Mouse (Mus musculus) inflammation-experienced regulatory T-cells, adult 6 months (primary cell): ENCODE results near the gene Eif2s2. TPM values are rescaled to one million over a fixed set of nuclear protein-coding genes. Genes with fewer than 3 reads are reported as not detected.

Experiments
- ATAC-seq: one replicate; pipeline ENCODE4 v1.8.0; 2017
- polyA plus RNA-seq, 3 experiments: library from polyadenylated mRNA; unstranded; fragments of 100-300 nt; shearing (Covaris generic); gene quantifications; one replicate each; pipeline ENCODE4 v1.2.1; 2017

Gene Eif2s2
- polyA plus RNA-seq, 3 experiments from 2014 or later: 83.5 to 120 (median 105) TPM

DNA sequence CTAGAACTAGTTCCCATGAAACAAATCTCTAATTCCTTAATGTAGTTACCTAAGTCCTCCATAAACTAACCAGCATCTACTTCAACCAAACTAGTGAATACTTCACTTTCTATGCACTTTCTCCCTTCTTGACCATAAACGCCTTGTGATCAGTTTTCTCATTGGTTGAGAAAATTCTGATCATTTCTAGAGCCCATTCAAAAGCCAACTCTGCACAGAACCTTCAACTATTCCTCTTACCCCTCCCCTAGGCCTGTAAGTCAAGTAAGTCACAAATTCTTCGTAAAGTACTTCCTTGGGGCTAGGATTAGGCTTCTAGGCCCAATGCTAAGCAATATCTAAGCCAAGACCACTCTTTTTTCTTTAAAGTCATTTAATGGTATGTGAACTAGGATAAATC, 1.1 kb downstream of the Eif2s2 start:
- ATAC-seq: no peak

DNA sequence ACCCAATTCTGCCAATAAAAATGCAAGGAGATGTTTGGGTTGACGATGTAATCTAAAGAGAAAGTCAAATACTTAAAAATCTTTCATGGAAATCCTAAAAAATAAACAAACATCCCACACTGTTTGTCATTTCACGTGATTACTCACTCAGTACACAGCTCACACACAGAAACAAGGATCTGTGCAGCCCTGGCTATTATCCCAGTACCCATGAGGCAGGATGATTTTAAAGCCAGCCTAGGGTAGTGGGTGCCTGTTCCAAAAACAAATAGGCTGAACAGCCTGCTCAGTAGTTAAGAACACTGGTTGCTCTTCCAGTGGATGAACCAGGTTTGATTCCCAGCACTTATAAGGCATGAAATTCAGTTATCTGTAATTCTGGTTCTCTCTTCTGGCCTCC, 16.1 kb downstream of the Eif2s2 start:
- no peak for ATAC-seq

DNA sequence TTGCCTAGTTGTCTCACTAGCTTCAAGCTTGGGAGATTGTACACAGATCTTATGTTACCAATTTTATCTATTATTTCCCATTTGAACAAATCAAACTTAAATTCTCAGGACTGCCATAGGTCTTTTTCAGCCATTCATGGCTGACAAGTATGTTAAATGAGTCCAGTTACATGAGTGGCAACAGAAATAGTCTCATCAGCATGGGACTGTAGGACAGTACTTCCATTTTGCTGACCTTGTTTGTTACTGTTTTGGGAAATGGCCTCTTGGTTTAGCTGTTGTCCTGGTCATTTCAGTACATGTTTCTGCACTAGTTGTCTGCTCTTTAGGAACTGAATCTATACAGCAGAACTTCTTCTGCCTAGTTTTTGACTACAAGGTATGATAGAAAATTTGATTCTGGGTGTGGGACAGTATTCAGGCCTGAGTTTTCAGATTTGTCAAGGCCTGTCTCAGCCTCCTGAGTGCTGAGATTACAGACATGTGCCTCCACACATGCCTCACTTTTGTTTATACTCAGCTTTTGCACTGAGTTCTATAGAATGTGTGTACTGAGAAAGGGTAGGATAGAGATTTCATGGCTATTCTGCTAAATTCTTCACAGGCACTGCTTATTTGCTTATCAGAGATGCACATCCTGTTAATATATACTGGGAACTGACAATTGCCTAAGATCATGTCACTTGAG, 22.6 kb downstream of the Eif2s2 start:
- ATAC-seq: no peak

DNA sequence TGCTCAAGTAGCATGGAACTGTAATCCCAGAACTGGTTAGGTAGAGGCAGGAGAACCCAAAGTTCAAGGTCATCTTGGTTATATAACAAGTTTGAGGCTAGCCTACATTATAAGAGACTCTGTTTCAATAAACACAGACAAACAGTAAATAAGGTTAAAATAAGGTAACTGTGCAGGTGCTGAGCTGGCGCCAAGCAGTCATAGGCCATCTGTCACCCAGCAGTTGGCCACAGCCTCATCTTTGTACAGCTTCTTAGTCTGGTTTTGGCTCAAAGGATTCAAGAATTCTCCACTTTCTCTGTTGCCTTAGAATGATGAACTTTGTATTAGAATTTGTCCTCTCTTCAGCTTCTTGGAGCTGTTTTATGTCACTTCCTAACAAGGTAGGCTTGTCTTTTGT, 24.6 kb downstream of the Eif2s2 start:
- ATAC-seq: no peak

DNA sequence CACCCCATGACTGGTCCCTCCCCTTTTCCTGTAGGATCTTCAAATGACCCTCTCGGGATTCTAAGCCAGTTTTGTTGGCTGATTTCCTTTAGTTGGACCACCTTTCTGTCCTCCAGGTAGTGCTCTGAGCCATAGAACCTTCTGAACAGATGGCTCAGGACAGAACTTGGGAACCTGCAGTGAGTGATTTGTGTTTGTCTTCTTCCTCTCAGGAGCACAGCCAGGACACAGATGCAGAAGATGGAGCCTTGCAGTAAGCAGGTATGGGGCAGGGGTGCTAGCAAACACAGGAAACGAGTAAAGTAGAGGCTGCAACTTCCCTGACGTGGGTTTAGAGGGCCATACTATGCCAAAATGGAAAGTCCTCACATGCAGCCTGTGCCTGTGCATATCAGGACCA, 27.0 kb downstream of the Eif2s2 start:
- ATAC-seq: no peak

DNA sequence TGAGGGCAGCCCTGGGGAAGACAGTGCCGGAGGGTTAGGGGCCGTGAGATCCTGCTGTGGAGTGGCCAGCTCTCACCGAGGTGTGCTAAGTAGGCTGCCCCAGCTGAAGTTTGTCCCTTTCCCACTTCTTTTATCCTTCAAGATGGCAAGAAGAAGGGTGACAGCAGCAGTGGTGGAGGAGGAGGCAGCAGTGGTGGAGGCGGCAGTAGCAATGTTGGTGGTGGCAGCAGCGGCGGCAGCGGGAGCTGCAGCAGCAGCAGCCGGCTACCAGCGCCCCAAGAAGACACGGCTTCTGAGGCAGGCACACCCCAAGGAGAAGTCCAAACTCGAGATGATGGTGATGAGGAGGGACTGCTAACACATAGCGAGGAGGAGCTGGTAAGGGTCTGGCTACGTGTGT, 29.1 kb downstream of the Eif2s2 start:
- ATAC-seq: no peak

DNA sequence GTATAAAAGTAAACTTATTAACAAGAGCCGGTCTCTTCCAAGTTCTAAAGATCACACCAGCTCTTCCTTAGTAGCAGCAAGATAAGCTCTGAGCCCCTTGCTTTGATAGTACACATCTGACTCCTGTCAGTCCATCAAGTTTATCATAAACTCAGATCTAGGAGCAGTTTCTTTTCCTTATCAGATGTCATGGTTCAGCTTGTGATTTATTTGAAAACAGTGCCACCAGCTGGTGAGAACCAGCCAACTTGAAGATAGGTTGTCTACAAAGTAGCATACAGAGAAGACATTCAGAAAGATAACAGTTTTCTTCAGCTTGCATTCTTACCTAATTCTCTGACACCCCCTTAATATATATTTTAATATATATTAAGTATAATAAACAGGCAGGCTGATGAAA, 37.4 kb downstream of the Eif2s2 start:
- no peak for ATAC-seq

DNA sequence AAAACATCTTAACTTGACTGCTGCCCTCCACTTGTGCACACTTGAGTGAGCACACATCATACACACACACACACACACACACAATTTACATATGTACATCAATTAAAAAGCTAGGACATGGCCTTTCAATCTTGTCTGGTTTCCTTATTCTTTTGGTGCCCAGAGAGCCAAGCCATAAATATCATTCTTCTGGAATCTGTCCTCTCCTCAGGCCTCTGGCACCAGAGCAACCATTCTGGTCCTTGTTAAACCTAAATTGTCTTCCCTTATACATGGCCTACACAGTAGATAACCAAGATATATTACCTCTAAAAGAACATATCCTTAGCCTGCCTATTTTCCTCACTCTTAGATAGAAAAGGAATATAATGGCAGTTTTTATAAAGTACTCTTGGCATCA, 44.6 kb downstream of the Eif2s2 start:
- no peak for ATAC-seq

DNA sequence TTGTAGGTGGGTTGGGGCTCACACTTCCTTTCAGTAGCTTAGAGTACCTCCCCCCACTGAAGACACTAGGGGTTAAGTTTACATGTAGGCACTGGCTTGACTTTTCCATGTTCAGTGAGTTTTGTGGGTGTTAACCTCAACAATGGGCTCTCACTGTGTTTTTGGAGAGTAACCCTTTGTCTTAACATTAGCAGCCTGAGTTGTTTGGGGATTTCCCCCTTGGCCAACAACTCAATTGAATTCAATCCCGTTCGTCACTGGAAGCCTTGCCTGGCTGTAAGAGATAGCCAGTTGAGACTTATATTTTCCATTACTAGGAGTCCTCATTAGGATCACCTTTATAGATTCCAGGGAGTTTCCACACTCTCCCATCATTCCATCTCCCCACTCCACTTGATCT, 56.2 kb downstream of the Eif2s2 start:
- ATAC-seq: peak; percentile 72

DNA sequence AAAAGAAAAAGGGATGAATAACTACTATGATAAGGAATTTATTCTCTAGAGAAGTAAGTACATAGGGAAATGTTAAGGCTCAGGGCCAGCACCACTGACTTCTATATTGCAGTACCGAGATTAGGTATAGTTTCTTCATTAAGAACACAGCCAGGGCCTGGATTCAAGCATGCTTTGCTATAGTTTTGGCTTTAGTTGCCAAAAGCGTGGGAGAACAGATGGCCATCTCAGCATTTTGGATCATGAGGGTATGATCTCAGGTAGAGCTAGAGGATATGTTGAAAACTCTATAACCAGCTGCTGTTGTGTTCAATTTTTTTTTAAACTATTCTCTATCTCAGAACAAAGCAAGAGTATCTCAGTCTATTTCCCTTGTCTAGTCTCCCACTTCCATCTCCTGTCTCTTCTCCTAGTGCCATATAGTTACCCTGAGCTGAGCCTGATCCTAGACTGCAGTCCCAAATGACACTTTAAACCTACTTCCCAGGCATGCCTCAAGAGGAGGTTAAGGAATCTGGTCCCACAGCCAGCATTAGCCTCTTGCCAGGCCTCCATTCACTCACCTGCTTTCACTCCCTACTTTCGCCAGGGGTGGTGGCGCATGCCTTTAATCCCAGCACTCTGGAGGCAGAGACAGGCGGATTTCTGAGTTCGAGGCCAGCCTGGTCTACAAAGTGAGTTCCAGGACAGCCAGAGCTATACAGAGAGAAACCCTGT, 58.4 kb downstream of the Eif2s2 start:
- ATAC-seq: no peak

DNA sequence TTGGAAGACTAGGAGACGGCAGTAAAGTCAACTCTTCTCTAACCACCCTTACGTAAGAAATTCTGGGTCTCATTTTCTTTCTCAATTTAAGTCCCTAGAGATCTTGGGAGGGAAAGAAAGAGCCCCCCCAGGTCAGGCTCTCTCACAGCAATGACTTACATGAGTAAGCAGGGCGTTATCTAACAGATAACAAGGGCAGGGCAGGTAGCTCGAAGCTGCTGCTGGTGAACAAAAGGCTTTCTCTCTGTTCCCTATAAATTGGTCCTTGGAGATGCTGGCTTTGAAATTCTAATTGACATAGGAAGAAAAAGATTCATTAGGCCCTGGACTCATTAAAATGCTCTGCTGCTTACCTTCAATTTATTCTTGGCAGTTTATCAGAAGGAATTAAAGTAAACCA, 60.3 kb downstream of the Eif2s2 start:
- no peak for ATAC-seq

DNA sequence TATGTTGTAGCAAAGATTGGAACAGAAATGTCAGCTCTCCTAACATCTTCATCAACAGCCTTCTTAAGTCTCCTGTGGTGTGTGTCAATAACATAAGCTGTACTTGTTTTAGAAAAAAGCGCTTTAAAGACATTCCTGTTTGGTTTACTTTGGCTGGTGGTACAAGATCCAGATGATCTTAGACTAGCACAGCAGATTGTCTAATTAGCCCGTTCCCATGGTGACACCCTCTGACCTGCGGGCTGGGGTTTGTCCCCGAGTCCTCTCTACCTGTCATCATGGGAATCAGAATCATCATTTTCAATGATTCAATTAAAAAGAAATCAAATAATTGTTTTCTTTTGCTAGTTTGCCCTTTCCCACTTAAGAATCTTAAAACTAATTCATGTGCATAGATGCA, 65.2 kb downstream of the Eif2s2 start:
- ATAC-seq: no peak

DNA sequence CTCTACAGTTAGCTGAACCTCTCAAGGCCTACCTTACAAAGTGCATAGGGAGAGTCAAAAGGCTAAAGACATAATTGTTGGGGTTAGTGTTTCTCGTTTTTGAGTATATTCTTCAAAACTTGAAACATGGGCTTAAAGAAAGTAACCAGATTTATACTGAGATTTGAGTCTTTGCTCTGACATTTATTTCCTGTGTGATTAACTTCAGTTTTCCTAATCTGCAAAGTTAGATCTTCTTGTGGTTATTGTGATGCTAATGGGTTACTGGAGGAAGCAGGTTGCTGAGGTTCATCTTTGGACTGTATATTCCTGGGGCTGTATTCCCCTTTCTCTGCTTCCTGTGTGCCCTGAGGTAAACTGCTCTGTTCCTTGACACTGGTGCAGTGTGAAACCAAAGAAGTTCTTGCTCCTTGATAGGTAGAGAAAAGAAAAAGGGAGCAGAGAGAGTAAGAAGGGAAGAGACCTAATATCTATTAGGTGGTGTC, 66.6 kb downstream of the Eif2s2 start:
- peak; percentile 56 for ATAC-seq

Other genes with a start within 250 kb of the Eif2s2 start
- gene Chmp4b, start 241.2 kb downstream of the Eif2s2 start, polyA plus RNA-seq: 1 to 10 TPM; 2.8 to 6.5 (median 5.4) TPM
- not detected for gene Gm14214, start 122.9 kb downstream of the Eif2s2 start, polyA plus RNA-seq
- gene Raly, start 101.8 kb downstream of the Eif2s2 start, polyA plus RNA-seq: 10 to 100 TPM in 2 of 3 experiments, 1 to 10 TPM in 1; 8.0 to 32.4 (median 15.7) TPM
- gene a, start 101.5 kb downstream of the Eif2s2 start, polyA plus RNA-seq: not detected
- gene Gm14226, start 125.3 kb upstream of the Eif2s2 start, polyA plus RNA-seq: under 1 TPM in 1 of 3 experiments, not detected in 2; 0.17 TPM
- gene Ahcy, start 181.6 kb upstream of the Eif2s2 start, polyA plus RNA-seq: 10 to 100 TPM; 26.3 to 55.1 (median 40.2) TPM
- 10 to 100 TPM; 52.0 to 68.2 (median 58.8) TPM for gene Itch, start 240.6 kb upstream of the Eif2s2 start, polyA plus RNA-seq